Mouse (Mus musculus) frontal cortex, adult (tissue): ENCODE measurements at regions not wholly inside any gene's neighbourhood (a gene's known extent, or its start where the extent isn't known, plus 50 kb on each side); places are given as distances from the start of the nearest gene placed in this dataset.

Source experiments
- ATAC-seq: cut with Nextera tagmentation; 2 replicates; pipeline ENCODE4 v1.9.2; 2017; ENCODE audit warnings: mild to moderate bottlenecking, moderate library complexity, mixed read lengths; ENCODE audit not compliant: low TSS enrichment

DNA sequence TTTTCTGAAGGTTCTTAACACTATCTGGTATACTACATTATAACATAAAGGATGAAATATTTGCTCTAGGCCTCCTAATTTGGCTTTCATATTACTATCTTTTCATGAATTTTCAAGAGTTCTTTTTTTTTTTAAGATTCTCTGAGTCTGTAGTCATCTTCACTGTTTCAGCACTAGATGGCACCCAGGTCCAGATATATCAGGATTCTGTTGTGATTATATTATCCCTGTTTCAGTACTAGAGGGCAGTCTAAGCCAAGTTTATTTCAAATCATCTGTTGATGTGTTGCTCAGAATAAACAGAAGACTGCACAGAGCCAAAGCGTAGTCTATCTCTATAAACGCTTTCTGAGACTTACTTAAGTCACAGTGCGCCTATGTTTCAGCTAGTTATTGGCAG lies 1760.2 kb upstream of the Acvr2a start:
- ATAC-seq: peak; percentile 67

DNA sequence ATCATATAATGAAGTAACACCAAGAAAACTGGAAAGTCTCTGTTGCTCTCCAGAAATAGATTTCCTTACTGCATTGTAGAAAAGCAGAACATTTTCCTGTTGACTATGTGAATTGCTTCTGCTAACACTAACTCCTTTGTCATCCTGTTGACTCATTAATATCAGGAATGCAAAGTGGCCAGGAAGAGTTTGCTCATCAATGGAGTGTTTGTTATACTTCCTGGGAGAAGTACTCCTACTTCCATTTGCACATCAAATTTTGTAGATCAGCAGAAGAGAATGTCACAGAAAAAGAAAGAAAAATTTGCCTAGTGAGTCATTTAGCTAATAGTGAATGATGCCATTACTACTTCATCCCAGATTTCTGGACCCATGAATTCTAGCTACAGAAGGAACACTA lies 1739.7 kb upstream of the Acvr2a start:
- no peak for ATAC-seq

DNA sequence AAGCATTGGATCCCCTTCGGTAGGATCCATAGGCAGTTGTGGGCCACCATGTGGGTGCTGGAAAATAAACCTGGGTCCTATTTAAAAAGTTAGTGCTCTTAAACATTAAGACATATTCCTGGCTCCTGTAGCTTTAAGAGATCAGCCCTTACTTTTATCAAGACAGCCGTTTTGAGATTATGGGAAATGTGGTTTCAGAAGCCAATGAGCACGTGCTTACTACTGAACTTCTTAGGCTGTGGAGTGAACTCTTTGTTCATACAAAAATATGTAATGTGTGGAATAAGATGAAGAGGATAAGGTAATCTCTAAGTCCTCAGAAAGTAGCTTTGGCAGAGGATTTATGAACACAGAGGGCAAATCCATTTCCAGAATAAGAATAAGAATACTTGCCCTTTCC lies 1738.7 kb upstream of the Acvr2a start:
- no peak for ATAC-seq

DNA sequence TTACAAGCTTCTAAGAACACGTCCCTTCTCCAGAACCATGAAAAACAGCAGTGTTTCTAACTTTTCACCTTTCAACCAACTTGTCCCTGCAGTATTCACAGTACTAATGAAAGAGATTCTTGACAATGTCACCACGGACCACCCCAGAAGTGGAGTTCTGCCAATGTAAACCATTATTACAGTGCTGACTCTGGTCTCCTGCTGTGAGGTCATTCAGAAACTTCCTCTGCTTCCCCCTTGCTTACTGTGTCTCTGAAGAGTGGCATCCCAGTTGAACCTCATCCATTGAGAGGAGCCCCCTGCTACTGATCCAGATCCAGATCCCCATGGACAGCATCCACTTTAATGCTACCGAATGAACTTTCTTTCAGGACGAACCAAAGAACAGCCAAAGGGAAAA lies 1725.3 kb upstream of the Acvr2a start:
- ATAC-seq: peak; percentile 16; the same call in 1 of the 2 replicates

DNA sequence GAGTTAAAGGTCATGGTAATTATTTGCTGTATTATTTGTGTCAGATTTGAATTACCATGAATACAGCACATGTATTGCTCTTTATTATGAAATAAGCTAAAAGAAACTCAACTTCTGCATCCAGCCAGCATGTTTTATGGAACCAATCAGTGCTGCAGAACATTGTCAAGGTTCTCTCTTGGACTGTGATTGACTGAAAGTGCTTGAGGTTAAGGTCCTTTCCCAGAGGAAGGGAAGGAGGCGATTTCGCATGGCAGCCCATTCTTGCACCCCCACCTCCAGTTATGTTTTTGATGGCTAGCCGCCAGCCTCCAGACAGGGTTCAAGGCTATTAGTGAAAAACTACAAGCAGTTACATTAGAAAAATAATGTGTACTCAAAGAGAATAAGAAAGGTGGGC lies 1717.9 kb upstream of the Acvr2a start:
- no peak for ATAC-seq

DNA sequence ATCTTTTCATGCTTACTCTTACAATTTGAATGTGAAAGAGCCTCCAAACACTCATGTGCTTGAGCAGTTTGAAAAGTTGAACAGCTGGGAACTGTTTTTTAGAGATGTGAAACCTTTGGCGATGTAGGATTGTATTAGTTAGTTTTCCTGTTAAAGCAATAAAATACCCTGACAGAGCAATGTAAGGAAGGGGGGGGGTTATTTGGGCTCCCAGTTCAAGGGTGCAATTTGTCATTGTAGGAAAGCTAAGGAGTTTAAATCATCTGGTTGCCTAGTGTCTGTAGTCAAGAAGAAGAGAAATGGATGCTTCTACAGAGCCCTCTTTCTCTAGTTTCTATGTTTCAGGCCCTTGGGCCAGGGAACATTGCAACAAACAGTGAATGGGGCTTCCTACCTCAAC lies 1674.5 kb upstream of the Acvr2a start:
- no peak for ATAC-seq

DNA sequence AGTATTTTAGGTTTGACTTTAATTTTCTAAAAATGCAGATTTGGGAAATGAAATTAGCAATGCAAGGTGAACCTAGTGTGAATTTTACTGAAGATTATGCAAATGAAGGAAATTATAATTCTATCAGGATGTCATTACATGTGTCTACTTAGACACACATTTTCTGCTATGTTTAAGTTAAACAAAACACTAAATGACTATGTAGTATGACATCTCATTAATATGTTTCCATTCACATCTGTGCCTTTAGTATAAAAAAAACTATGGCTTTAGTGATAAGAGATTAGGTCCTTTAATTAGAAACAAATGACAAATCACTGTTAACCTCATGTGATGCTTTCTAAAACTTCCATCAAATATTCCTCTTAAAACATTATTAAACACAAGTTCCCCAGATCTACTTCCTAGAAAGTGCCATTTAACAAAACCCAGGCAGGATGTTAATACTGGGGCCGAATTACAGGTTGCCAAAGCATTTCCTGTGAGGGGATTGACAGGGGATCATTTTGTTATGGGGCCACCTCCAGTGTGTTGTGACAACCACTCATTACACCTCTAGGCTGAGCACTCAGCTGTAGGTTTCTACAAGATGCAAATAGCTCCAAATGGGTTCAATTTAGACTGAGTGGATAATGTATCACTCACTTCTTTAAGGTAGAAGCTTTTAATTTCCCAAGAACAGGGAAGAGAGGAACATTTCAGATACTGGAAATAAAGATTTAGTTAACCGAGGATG lies 1629.7 kb upstream of the Acvr2a start:
- ATAC-seq: no peak
